Mouse (Mus musculus) CH12.LX (cell line): Measurements from ENCODE around the gene Cyp2c66. TPM values are rescaled to one million over a fixed set of nuclear protein-coding genes. Genes with fewer than 3 reads are reported as not detected.
A peak's percentile ranks its signal among the peaks of the same experiment; 100 is the strongest.
"Not testable (repeated sequence)": the region's sequence is repeated elsewhere in the genome, so short reads cannot be mapped to it uniquely, and the experiment has no call there.

Experiments used
- DNase-seq: peaks from one replicate; pipeline ENCODE4 v3.0.0-alpha.2; 2013; ENCODE audit errors: extremely low read depth
- H3K27ac ChIP-seq: 2 replicates; pipeline ENCODE4 v1.5.1; 2012; ENCODE audit warnings: low read depth, mild to moderate bottlenecking, control low read depth, moderate library complexity; ENCODE audit not compliant: insufficient read depth
- H3K27me3 ChIP-seq: replicated peaks from 2 replicates; pipeline ENCODE3; 2012; ENCODE audit warnings: inconsistent platforms
- H3K36me3 ChIP-seq, 2 experiments: replicated peaks in 1 of 2; 2 replicates each; pipeline versions ENCODE3 to v1.6.1; 2012; ENCODE audit warnings: inconsistent platforms in 1 of 2, low read length in 1 of 2, mild to moderate bottlenecking in 1 of 2, mixed read lengths in 1 of 2, moderate library complexity in 1 of 2; ENCODE audit not compliant: control insufficient read depth in 1 of 2, insufficient read depth in 1 of 2
- H3K4me1 ChIP-seq, 2 experiments: 2 replicates each; pipeline ENCODE4 v1.6.1; 2012; ENCODE audit warnings: inconsistent platforms in 1 of 2, moderate library complexity in 1 of 2; ENCODE audit not compliant: insufficient read depth in 2 of 2, control insufficient read depth in 1 of 2
- H3K4me2 ChIP-seq: 2 replicates; pipeline ENCODE4 v1.6.1; 2012; ENCODE audit warnings: low read depth, mild to moderate bottlenecking, control low read depth; ENCODE audit not compliant: poor library complexity, insufficient read depth, severe bottlenecking
- H3K4me3 ChIP-seq, 3 experiments: fragments of 150-350 bp in 1 of 3; sonication (generic) in 1 of 3; replicated peaks in 1 of 3; 2 replicates each; pipeline versions ENCODE3 to v1.5.1; 2011 to 2012; ENCODE audit warnings: low read depth in 2 of 3, low read length in 2 of 3, mild to moderate bottlenecking in 2 of 3, moderate library complexity in 2 of 3, control low read depth in 1 of 3, improper control_type of control experiment in 1 of 3, inconsistent platforms in 1 of 3, mixed read lengths in 1 of 3; ENCODE audit not compliant: poor library complexity in 1 of 3
- H3K79me2 ChIP-seq: replicated peaks from 2 replicates; pipeline ENCODE4 v1.6.1; 2012; ENCODE audit warnings: mild to moderate bottlenecking, moderate library complexity; ENCODE audit not compliant: control insufficient read depth, poor library complexity, insufficient read depth, severe bottlenecking; ENCODE audit errors: extremely low read depth
- H3K9ac ChIP-seq: 2 replicates; pipeline ENCODE4 v1.6.1; 2012; ENCODE audit warnings: low read depth, mild to moderate bottlenecking, control low read depth, moderate library complexity; ENCODE audit not compliant: insufficient read depth
- H3K9me3 ChIP-seq: replicated peaks from 2 replicates; pipeline ENCODE3; 2012; ENCODE audit warnings: low read length, inconsistent platforms, mixed read lengths
- CHD2 ChIP-seq: IDR thresholded peaks from 2 replicates; pipeline ENCODE4 v1.6.1; 2011; ENCODE audit warnings: low read length, improper control_type of control experiment
- CTCF ChIP-seq, 2 experiments: IDR thresholded peaks in 1 of 2; conservative IDR thresholded peaks in 1 of 2; 2 replicates each; pipeline ENCODE4 v1.5.1; 2011 to 2012; ENCODE audit warnings: low read depth in 2 of 2, low read length in 2 of 2, improper control_type of control experiment in 1 of 2, inconsistent platforms in 1 of 2, mild to moderate bottlenecking in 1 of 2, moderate library complexity in 1 of 2
- EP300 ChIP-seq: IDR thresholded peaks from 2 replicates; pipeline ENCODE4 v1.6.1; 2011; ENCODE audit warnings: low read length, improper control_type of control experiment
- HCFC1 ChIP-seq: IDR thresholded peaks from 2 replicates; pipeline ENCODE4 v1.6.1; 2012; ENCODE audit warnings: low read depth, mild to moderate bottlenecking, inconsistent platforms, low read length, improper control_type of control experiment
- IRF4 ChIP-seq: IDR thresholded peaks from 2 replicates; pipeline ENCODE4 v1.6.1; 2014; ENCODE audit warnings: low read depth, mild to moderate bottlenecking, inconsistent platforms, low read length, improper control_type of control experiment
- JUND ChIP-seq: conservative IDR thresholded peaks from 2 replicates; pipeline ENCODE4 v1.6.1; 2011; ENCODE audit warnings: low read depth, low read length, improper control_type of control experiment
- MAFK ChIP-seq: IDR thresholded peaks from 2 replicates; pipeline ENCODE4 v1.6.1; 2011; ENCODE audit warnings: low read length, improper control_type of control experiment; ENCODE audit not compliant: insufficient replicate concordance
- MAX ChIP-seq: IDR thresholded peaks from 2 replicates; pipeline ENCODE4 v1.6.1; 2011; ENCODE audit warnings: low read length, improper control_type of control experiment
- MAZ ChIP-seq: IDR thresholded peaks from 2 replicates; pipeline ENCODE4 v1.6.1; 2012; ENCODE audit warnings: low read depth, mild to moderate bottlenecking, inconsistent platforms, low read length, improper control_type of control experiment, moderate library complexity
- MEF2A ChIP-seq: IDR thresholded peaks from 2 replicates; pipeline ENCODE4 v1.6.1; 2014; ENCODE audit warnings: low read depth, mild to moderate bottlenecking, inconsistent platforms, low read length, improper control_type of control experiment, borderline replicate concordance
- MYC ChIP-seq: IDR thresholded peaks from 2 replicates; pipeline ENCODE4 v1.6.1; 2011; ENCODE audit warnings: low read depth, mild to moderate bottlenecking, improper control_type of control experiment, low read length
- NELFE ChIP-seq: IDR thresholded peaks from 2 replicates; pipeline ENCODE4 v1.6.1; 2011; ENCODE audit warnings: low read depth, low read length, improper control_type of control experiment
- PAX5 ChIP-seq: IDR thresholded peaks from 2 replicates; pipeline ENCODE4 v1.6.1; 2012; ENCODE audit warnings: low read length, inconsistent platforms, mixed read lengths
- POLR2A ChIP-seq: IDR thresholded peaks from 2 replicates; pipeline ENCODE4 v1.6.1; 2011; ENCODE audit warnings: low read depth, mild to moderate bottlenecking, improper control_type of control experiment, low read length
- RAD21 ChIP-seq: IDR thresholded peaks from 2 replicates; pipeline ENCODE4 v1.6.1; 2011; ENCODE audit warnings: low read depth, mild to moderate bottlenecking, low read length, improper control_type of control experiment, moderate library complexity
- SIN3A ChIP-seq: IDR thresholded peaks from 2 replicates; pipeline ENCODE4 v1.6.1; 2012; ENCODE audit warnings: low read length, improper control_type of control experiment, inconsistent platforms
- SMC3 ChIP-seq: IDR thresholded peaks from 2 replicates; pipeline ENCODE4 v1.6.1; 2011; ENCODE audit warnings: low read depth, low read length, improper control_type of control experiment
- TCF12 ChIP-seq: IDR thresholded peaks from 2 replicates; pipeline ENCODE4 v1.6.1; 2014; ENCODE audit warnings: low read depth, mild to moderate bottlenecking, inconsistent platforms, low read length, improper control_type of control experiment
- dilution Hi-C: fragments of 300-500 bp; cut with MboI; formaldehyde crosslinking; loops from 2 replicates; pipeline ENCODE4 v1.14.3; 2020; ENCODE audit warnings: low sequenced_read_pairs; ENCODE audit not compliant: extremely low pct_unique_long_range_greater_than_20kb, extremely low pct_ligation_motif_present
- in situ Hi-C: fragments of 300-500 bp; cut with MboI; formaldehyde crosslinking; loops from 3 replicates; pipeline ENCODE4 v1.14.3; 2019; ENCODE audit warnings: low sequenced_read_pairs, low pct_ligation_motif_present, low pct_unique_long_range_greater_than_20kb, mixed read lengths
- polyA plus RNA-seq: library from polyadenylated mRNA; unstranded; fragments of >175 nt; gene quantifications from 2 replicates; pipeline ENCODE4 v1.2.1, GENCODE M21; 2012; ENCODE audit warnings: low read depth; ENCODE audit not compliant: insufficient read length
- total RNA-seq, 2 experiments: library from RNA; depleted of rRNA; stranded (reverse); fragments of 300-350 nt in 1 of 2; fragments of >200 nt in 1 of 2; gene quantifications; 2 replicates each; pipeline ENCODE4 v1.2.3; 2012 to 2014

Cyp2c66 gene
- total RNA-seq (2012; rRNA removed), result not detected in 2 replicates
- total RNA-seq (2014; rRNA removed), result not detected in 2 replicates
- polyA plus RNA-seq, result not detected in 2 replicates

DNA sequence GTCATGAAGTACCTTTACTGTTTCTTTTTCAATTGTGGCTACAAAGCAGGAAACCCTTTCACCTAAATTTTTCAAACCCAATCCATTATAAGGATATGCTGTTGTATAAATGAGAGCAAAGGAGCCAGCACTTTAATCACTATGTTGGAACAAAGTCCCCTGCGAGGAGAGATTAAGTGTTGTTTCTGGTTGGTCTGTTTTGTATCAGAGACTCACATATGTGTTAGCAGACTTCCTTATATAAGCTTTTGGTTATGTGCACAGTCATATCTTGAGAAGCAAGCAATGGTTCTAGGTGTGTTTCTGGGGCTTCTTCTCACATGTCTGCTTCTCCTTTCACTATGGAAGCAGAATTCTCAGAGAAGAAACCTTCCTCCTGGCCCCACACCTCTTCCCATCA, at the start of gene Cyp2c66:
Gene Cyp2c66 (plus strand): TSS at position 255 of the 400 bp plus-strand sequence.
- Histone ChIP-seq H3K27me3 (no peaks in the 10 kb centered on the region), H3K27ac (no peak within 1 kb of the TSS), H3K79me2 (no peaks in the 10 kb centered on the region), H3K36me3 (no peaks in the 10 kb centered on the region), H3K9ac (no peak within 1 kb of the TSS), H3K4me1 (no peaks in the 10 kb centered on the region), H3K4me3 (no peak within 1 kb of the TSS), H3K4me2 (no peak within 1 kb of the TSS), H3K9me3 (no peaks in the 10 kb centered on the region)
- no peak for TF ChIP-seq RAD21
- no peak for TF ChIP-seq EP300
- no peak for TF ChIP-seq MAX
- no peak for TF ChIP-seq IRF4
- TF ChIP-seq POLR2A, result no peak
- no peak for TF ChIP-seq JUND
- no peak for TF ChIP-seq PAX5
- TF ChIP-seq NELFE, result no peak
- no peak for TF ChIP-seq MAZ
- no peak for TF ChIP-seq SIN3A
- no peak for TF ChIP-seq CHD2
- TF ChIP-seq MEF2A, result no peak
- TF ChIP-seq MAFK, result no peak
- TF ChIP-seq TCF12, result no peak
- TF ChIP-seq HCFC1, result no peak
- TF ChIP-seq MYC, result no peak
- no peak for DNase-seq
- dilution Hi-C loops, result no loop called here
- in situ Hi-C loops, result no loop called here

DNA sequence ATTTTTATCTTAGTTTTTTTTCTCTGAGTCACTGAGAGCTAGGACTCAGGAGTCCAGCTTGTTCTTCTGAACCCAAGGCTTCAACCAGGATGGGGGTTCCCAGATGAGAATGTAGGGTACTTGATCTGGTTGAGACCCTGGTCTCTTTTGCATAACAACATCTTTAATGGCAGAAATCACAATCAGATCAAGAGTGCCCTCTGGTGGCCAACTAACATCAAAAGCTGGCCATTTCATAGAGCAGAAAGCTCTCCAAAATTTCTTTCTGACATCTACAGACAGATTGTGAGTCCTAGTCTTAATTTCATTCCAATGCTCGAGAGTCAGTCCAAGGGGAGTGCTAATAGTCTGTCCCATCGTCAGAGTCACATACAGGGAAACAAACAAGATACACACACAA, 14.9 kb upstream of the Cyp2c66 start:
- H3K27me3 ChIP-seq, H3K9me3 ChIP-seq, H3K4me2 ChIP-seq, H3K4me1 ChIP-seq, in situ Hi-C loops, H3K79me2 ChIP-seq, H3K9ac ChIP-seq, H3K27ac ChIP-seq, dilution Hi-C loops, H3K4me3 ChIP-seq, H3K36me3 ChIP-seq: not testable (repeated sequence)
- peak; percentile 41 for TF ChIP-seq RAD21
- TF ChIP-seq CTCF (conservative IDR thresholded peaks at IDR 0.05 in 1 of 2, IDR thresholded peaks at IDR 0.05 in 1 of 2; ENCODE audit: low read depth in 2 of 2, low read length in 2 of 2), result peak in 1 of 2 experiments; percentile 51; a peak in 2 of 4 replicates
- peak; percentile 41 for TF ChIP-seq SMC3
- peak; percentile 16 for DNase-seq

DNA sequence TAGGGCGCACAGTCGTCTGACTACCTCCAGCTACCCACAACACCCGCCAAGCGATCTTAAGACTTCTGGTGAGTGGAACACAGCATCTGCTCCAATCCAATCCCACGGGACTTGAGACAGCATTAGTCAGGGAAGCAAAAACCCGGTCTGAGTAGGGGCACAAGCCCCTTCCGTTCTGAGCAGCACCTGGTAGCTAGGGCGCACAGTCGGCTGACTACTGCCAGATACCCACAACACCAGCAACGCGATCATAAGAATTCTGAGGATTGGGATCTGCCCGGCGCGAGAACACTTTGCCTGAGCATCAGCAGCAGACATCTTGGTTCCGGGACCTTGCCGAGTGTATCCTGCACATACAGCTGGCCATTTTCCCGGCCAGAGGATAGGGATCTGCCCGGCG, 43.1 kb downstream of the Cyp2c66 start:
- dilution Hi-C loops, result not testable (repeated sequence)

More for the DNA sequence above, 43.1 kb downstream of the Cyp2c66 start:
- H3K4me3 ChIP-seq, DNase-seq, H3K27ac ChIP-seq, H3K27me3 ChIP-seq, H3K4me2 ChIP-seq, H3K4me1 ChIP-seq, H3K9ac ChIP-seq, H3K79me2 ChIP-seq, in situ Hi-C loops, H3K9me3 ChIP-seq, H3K36me3 ChIP-seq: not testable (repeated sequence)

Other genes with a start within 250 kb of the Cyp2c66 start
- gene Hells, start 183.0 kb upstream of the Cyp2c66 start, total RNA-seq (2012; rRNA removed), result 73.2 and 98.6 TPM in 2 replicates
- 131 and 153 TPM in 2 replicates for gene Hells, start 183.0 kb upstream of the Cyp2c66 start, total RNA-seq (2014; rRNA removed)
- gene Hells, start 183.0 kb upstream of the Cyp2c66 start, polyA plus RNA-seq, result 378 and 393 TPM in 2 replicates
- 0.21 and 0.42 TPM in 2 replicates for gene Cyp2c55, start 106.9 kb upstream of the Cyp2c66 start, total RNA-seq (2012; rRNA removed)
- gene Cyp2c55, start 106.9 kb upstream of the Cyp2c66 start, total RNA-seq (2014; rRNA removed), result 1.6 and 1.9 TPM in 2 replicates
- 0.16 and 0.46 TPM in 2 replicates for gene Cyp2c55, start 106.9 kb upstream of the Cyp2c66 start, polyA plus RNA-seq
- gene Cyp2c65, start 52.9 kb upstream of the Cyp2c66 start, total RNA-seq (2012; rRNA removed), result not detected in 2 replicates
- gene Cyp2c65, start 52.9 kb upstream of the Cyp2c66 start, total RNA-seq (2014; rRNA removed), result not detected in 2 replicates
- gene Cyp2c65, start 52.9 kb upstream of the Cyp2c66 start, polyA plus RNA-seq, result not detected in 2 replicates
- gene Cyp2c29, start 155.5 kb downstream of the Cyp2c66 start, total RNA-seq (2012; rRNA removed), result not detected in 2 replicates
- gene Cyp2c29, start 155.5 kb downstream of the Cyp2c66 start, total RNA-seq (2014; rRNA removed), result not detected in 2 replicates
- gene Cyp2c29, start 155.5 kb downstream of the Cyp2c66 start, polyA plus RNA-seq, result not detected in 2 replicates